Mouse (Mus musculus): ENCODE measurements at regions not wholly inside any gene's neighbourhood (a gene's known extent, or its start where the extent isn't known, plus 50 kb on each side); places are given as distances from the start of the nearest gene placed in this dataset.
A peak's percentile ranks its signal among the peaks of the same experiment; 100 is the strongest.
"Not testable (repeated sequence)": the region's sequence is repeated elsewhere in the genome, so short reads cannot be mapped to it uniquely, and the experiment has no call there.

DNA sequence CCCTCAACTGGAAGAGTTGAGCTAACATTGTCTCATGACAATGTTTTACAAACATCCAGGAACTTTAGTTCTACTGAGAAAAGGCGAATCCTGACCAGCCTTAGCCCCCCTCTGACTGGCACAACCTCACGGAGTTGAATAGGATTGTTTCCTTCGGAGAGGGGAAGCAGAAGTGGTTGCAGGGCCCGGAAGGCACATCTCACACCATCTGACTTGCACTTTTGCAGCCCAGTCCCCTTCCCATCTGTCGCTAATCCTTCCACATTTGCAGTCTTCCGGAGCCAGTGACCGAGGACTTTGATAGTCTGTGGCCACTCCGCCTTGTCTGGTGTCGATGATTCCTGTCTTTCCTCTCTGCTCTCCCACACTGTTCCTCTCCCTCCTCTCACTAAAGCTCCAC is 162.8 kb upstream of the Gadl1 start:
- DNase-seq = no peak
- intact Hi-C loops (cut with DNase I) = no loop called here

DNA sequence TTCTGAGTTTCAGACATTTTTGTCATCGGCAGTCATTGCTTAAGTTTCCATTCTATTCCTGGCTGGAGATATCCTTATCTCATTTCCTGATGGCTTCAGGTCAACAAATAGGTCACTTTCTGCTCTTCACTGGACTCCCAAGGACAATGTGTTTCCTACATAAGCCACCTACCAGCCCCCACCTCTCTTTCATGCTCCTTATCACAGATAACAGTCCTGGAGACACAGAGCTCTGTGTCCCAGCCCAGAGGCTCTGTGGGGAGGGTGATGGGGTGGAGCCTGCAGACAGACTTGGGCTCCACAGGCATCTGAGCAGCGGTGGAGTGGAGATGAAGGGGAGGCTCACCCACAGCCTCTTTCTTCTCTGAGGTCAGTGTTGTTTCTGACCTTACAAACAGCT is 148.8 kb upstream of the Gadl1 start:
- intact Hi-C loops (cut with DNase I) = no loop called here
- no peak for DNase-seq

DNA sequence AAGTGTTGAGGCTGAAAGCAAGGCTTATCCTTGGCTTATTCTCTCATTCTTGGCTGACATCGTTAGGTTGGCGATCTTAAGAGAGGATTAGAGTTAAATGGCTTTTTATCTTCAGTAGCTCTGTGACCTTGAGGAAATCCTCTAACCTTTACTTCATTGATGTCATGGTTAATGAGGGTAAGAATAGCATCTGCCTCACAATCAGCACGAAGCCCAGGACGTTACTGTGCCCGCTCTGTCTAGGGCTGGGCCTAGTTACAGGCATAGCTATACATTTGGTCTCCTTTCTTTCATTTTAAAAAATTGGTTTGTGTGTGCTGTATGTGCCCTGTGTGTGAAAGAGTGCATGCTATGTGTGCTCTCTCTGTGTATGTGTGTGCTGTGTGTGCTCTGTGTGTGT is 145.1 kb upstream of the Gadl1 start:
- intact Hi-C loops (cut with DNase I) = no loop called here
- DNase-seq = no peak

DNA sequence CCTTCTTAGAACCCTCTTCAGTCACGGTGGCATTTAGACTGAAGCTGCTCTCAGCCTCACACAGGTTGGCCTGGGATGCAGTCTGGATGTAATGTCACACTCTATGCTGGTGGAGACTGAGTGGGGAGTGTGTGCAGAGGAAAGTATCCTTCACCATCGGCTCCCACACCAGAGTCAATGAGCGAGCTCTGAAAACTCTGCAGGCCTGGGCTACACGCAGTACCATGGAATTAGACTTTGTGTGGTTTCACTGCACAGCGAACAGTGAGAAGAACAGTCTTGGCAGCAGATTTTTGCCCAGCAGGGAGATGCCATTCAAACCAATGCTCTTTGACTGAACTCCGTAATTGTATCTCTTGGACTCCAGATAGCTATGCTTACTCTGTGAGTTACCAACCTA is 142.8 kb upstream of the Gadl1 start:
- intact Hi-C loops (cut with DNase I) = no loop called here
- no peak for DNase-seq

DNA sequence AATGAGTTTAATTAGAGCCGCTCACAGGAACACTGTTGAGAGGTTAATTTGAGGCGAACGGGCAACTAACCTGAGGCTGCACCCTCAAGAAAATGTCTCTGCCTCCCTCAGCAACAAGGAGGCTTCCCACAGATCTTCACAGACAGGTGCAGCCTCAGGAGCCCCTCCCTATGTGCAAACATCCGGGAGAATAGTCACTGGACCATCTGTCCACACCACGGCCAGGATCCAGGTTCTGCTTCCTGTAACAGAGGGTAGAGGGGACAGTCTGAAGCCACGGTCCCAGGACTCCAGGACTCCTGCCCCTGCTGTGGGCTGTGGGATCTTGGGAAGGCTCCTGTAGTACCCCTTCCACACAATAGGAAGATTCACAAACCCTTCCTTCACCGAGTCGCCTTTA is 134.1 kb upstream of the Gadl1 start:
- DNase-seq = no peak
- intact Hi-C loops (cut with DNase I) = no loop called here

DNA sequence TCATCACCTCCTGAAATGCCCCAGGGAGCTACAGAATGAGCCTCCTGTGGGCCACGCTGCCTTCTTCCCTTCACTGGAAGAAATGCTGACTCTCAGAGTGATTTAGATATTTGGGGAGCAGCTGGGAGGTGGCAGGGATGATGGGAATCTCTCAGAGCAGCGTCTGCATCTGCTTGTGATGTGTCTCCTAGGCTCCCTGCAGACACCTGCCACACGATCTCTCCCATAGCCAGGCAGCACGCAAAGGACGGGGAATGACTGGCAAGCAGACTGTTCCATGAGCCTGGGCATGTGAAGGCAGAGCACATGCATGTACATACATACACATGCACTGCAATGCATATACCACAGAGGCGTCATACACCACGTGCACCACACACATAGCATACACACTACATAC is 133.4 kb upstream of the Gadl1 start:
- intact Hi-C loops (cut with DNase I) = no loop called here
- no peak for DNase-seq

DNA sequence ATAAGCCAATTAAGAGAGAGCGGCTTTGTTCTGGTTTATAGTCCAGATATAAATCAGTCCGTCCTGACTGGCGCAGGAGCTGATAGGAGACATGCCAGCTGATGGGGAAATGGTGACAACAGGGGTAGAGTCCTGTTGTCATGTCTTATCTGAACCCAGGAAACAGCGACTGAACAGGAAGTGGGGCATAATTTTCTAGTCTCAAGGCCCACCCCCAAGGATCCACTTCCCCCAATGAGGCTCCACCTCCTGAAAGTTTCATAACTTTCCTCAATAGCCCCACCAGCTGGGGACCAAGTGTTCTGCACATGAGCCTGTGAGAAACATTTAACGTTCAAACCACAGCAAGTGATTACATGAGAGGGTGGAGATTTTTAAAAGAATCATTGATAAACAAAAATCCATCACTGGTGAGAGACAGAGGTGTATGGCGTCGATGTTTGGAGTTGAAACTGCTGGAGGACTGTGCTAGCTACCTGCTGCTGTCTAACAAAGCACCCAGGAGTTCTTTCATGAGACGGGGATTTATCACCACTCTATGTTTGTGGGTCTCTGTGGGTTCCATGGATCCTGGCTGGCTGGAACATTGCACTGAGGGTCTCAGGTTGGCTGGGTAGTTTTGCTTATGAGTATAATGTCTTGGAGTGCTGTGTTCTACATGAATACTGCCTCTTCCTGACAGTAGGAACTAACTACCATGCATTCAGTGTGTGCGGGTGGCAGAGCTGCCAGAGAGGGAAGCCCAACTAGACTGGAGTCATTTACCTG is 132.0 kb upstream of the Gadl1 start:
- intact Hi-C loops (cut with DNase I) = no loop called here
- no peak for DNase-seq

- intact Hi-C loops (cut with DNase I) = no loop called here
- no peak for DNase-seq
Measured at GRCm38 (mm10) chr9:115778862-115779261, 130.4 kb upstream of the Gadl1 start.

- intact Hi-C loops (cut with DNase I) = no loop called here
- no peak for DNase-seq
Measured at GRCm38 (mm10) chr9:115799330-115799729, 109.9 kb upstream of the Gadl1 start.

DNA sequence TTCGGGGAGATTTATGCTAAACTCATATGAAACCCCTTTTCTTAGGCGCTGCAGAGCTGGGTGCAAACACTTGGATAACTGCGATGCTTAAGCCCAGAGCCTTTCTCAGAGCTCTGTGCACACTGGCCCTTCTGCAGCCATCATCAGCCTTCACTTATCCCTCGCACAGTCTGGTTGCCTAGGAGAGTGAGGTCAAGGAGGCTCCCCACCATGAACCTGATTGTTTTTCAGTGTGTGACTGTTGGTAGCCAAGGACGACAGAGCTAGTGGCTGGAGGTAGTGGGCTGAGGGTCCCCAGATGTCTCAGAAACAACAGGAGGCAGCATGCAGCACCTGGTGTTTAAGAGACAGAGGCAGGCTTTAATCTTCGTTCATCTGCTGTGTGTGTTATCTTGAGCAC is 108.6 kb upstream of the Gadl1 start:
- intact Hi-C loops (cut with DNase I) = no loop called here
- DNase-seq = no peak

DNA sequence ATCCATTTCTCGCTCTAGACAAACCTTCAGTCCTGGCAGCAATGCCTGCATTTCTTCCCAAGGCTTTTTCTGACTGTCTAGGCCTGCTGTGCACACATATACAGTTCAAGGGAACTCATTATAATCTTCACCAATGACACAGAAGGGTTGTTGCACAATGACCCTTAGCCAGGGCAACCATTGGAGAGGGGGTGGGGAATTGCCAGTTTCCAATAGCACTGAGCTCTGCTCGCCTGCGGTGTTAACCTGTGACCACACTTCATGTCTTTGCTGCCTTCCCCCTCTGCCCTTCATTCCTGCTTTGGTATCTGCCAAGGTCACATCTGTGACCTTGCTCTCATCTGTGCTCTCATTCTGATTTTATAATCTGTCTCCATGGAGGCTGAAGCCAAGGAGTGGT is 106.2 kb upstream of the Gadl1 start:
- no peak for DNase-seq
- intact Hi-C loops (cut with DNase I) = no loop called here

- intact Hi-C loops (cut with DNase I) = no loop called here
- DNase-seq = no peak
Measured at GRCm38 (mm10) chr9:115805224-115805623, 104.0 kb upstream of the Gadl1 start.

GRCm38 (mm10) chr9:115806018-115806702 is 103.1 kb upstream of the Gadl1 start:
- intact Hi-C loops (cut with DNase I) = no loop called here

DNA sequence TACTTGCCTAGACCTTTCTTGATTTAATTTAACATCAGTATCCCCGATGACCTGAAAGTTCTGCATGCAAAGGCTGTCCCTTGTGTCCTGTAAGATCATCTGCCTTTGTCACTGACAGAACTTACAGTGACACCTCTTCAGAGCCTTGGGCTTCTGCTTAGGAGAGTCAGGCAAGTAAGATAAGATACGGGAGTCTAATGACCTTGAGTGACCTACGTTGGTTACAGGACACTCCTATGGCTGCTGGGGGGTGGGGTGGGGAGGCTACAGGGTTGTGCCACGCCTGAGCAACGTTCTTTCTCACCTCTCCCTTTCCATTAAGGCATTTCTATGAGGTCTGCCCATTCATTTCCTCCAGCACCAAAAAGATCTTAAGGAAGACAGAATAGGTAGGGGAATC is 69.1 kb upstream of the Gadl1 start:
- intact Hi-C loops (cut with DNase I) = no loop called here
- DNase-seq = no peak

More at GRCm38 (mm10) chr9:115806018-115806702, 103.1 kb upstream of the Gadl1 start:
- no peak for DNase-seq

GRCm38 (mm10) chr9:115840791-115841190 is 68.5 kb upstream of the Gadl1 start:
- intact Hi-C loops (cut with DNase I) = no loop called here
- DNase-seq = no peak

DNA sequence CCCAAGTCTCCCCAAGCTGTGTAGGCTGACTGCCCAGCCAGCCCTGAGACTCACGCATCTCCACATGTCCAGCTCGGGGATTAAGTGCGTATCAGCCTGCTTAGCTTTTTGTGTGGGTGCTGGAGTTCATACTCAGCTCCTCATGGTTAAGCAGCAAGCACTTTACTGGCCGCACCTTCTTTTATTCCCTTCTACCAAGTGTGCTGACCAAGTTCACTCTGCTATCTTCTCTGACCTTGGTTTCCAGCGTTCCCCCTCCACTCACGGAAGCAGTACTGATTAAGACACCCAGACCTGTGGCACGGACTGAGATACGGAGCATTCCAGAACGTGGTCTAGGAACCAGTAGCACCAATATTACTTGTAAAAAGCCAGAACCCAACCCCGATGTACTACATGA is 67.6 kb upstream of the Gadl1 start:
- intact Hi-C loops (cut with DNase I) = no loop called here
- DNase-seq = no peak

- DNase-seq = peak; percentile 51
- intact Hi-C loops (cut with DNase I) = no loop called here
Measured at GRCm38 (mm10) chr9:115844340-115844739, 64.9 kb upstream of the Gadl1 start.

GRCm38 (mm10) chr9:115845091-115845490 is 64.2 kb upstream of the Gadl1 start:
- DNase-seq = no peak
- intact Hi-C loops (cut with DNase I) = no loop called here

DNA sequence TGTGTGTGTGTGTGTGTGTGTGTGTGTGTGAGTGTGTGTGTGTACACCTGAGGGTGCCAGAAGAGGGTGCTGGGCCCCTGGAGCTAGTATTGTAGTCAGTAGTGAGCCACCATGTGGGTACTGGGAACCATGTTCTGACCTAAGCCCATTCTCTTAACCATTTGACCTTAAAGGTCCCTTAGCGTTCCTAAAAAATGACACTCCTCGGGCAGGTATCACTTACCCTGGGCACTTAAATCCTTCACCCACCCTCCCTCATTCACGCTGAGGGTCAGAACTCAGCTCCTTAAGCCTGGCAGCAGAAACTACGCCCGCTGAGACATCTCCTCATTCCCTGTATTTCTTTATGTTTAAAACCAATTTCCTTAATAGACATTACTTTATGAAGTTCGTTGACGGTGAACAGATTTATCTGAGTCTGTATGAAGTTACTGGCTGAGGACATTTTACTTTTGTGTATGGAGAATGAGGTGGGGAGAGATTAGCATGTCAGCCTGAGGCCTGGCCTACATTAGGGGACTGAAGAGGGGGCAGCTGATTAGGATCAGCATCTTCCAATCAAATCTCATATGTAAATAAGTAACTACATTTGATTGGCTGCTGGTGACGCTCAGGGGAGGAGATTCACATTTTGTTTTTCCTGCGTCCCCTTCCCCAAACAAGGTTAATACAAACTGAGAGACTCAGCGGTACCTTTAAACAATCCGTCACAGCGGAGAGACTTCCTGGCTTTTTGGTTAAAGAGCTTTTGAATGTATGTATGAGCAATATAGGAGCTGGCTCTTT is 61.8 kb upstream of the Gadl1 start:
- DNase-seq = no peak
- intact Hi-C loops (cut with DNase I) = no loop called here

DNA sequence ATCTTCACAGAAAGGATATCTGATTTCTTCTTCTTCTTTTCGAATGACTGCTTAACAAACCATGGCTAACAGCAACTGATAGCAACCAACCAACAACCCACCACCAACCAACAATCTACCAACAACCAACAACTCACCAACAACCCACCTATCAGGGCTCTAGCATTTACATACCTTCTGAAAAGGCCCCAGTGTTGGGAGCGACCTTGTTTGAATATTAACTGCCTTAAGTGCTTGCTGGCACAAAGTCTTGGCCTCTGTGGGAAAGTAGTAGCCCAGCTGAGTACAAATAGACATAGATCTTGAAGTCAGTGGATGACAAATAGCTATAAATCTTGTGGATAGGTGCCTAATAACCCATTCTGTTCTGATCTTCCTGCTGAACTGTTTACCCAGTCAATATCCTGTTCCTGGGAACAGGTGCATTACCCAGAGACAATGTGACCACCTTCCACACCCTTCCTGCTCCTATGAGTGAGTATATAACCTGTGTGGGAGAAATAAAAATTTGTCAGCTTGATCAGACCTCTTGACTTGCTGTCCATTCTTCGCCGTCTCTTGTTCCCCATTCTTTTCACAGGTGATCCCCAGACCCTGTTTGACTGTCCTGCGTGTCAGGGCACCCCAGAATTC is 55.9 kb upstream of the Gadl1 start:
- intact Hi-C loops (cut with DNase I); DNase-seq: not testable (repeated sequence)

DNA sequence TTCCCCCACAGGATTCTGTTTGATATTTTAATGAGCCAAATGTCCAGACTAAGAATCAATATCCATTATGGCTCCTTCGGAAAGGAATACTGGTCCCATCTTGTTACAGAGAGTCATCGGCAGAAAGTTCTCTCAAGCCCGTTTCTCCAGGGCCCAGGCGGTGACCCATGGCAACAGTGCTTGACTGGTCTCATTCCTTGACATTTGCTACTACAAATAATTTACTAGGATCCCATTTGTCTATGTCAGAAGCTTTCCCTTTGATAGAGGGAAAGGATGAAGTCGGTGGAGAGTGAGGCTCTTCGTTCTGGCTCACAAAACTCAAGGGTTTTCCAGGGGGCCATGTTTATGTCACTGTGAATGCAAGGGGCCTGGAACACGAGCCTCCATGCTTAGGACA is 52.0 kb upstream of the Gadl1 start:
- no peak for DNase-seq
- intact Hi-C loops (cut with DNase I) = no loop called here

All from left cerebral cortex, postnatal 4 days (tissue).